Mouse (Mus musculus) E14TG2a.4 (cell line): ENCODE data around the gene Acap1.

Experiments used
- CTCF ChIP-seq: conservative IDR thresholded peaks from 2 replicates; pipeline ENCODE4 v1.5.1; 2014; ENCODE audit warnings: low read length
- NANOG ChIP-seq: IDR thresholded peaks from 2 replicates; pipeline ENCODE4 v1.6.1; 2014; ENCODE audit warnings: borderline replicate concordance, low read length, mixed read lengths
- POU5F1 ChIP-seq: IDR thresholded peaks from 2 replicates; pipeline ENCODE4 v1.6.1; 2014; ENCODE audit warnings: low read length, borderline replicate concordance

DNA sequence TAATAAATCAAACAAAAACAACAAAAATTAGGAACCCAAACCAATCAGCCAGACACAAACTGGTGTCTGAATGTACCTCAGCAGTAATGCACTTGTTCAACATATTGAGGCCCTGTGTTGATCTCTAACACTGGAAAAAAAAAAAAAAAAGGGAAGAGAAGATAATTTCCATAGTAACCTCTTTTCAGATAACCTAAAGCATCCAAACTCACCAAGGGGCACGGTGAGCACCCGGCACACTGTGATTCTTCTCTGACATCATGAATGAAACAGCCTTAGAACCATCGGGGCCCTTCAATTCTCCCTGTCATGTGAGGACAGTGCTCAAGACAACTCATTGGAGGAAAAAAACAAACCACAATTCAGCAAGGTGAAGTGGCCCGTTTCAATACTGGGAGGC lies 34.4 kb upstream of the Acap1 start:
- TF ChIP-seq CTCF (no peak), POU5F1 (no peak), NANOG (no peak)
